Mouse (Mus musculus): ENCODE data around the gene Cltb. TPM values are rescaled to one million over a fixed set of nuclear protein-coding genes. Genes with fewer than 3 reads are reported as not detected.

Gene Cltb
- polyA plus RNA-seq, 1 experiment from 2014 or later: 200 TPM

DNA sequence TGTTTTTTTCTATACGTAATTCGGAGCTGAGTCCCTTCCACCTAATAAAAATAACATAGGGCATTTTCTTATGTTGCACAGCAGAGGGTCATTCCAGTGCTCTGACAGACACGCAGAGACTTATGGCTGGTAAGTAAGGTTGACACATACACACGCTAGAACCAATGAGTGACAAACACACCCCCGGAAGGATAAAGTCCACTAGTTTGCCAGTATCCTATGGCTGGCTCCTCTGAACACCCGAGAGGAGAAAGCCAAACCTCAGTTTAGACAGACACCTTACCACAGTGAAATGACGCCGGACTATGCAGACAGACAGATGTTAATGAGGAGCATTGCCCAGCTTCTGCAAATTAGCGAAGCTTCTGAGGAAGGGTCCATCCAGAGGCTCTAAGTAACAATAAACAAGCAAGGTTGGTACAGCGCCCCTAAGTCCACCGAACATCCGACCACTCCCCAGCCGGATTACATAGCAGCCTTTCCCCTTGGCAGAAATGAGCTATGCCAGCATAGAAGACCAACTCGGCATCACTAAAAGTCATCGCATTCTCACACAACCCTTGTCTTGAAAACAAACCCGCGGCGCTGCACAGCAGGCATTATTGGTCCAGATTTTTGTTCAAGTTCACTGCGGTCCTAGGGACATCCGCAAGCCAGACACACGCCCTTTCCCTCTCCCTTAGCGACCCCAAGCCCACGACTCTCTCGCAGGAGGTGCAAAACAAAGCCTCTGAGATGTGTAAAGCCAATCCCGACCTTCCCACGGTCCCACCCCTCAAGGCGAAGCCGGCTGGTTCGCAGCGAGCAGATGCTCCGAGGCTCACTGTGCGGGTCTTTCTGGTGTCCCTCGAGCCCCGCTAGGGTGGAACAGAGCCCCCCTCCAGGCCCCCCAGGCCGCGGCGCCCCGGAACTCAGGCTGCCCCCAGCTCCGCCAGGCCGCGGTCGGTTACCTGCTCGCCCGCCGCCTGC, 46.6 kb downstream of the Cltb start:
- Histone ChIP-seq H3K9me3 (ENCODE audit: control insufficient read depth, low read length) (no peaks in the 10 kb centered on the region), H3K9ac (replicated peaks; ENCODE audit: low read depth, low read length) (peak overlapping the region; percentile 92), H3K27ac (ENCODE audit: low read depth, low read length) (peak overlapping the region; percentile 85), H3K4me1 (ENCODE audit: control insufficient read depth, insufficient read depth, low read length) (peaks cover 5% of the 10 kb centered on the region; the same call in 1 of the 2 replicates), H3K4me3 (ENCODE audit: low read depth, low read length) (peak overlapping the region; percentile 97), H3K36me3 (ENCODE audit: control insufficient read depth, insufficient read depth, low read length) (peaks cover 22% of the 10 kb centered on the region), H3K4me2 (ENCODE audit: low read depth, low read length) (peak overlapping the region; percentile 75), H3K27me3 (ENCODE audit: control insufficient read depth, insufficient read depth, low read length) (no peaks in the 10 kb centered on the region; the same call in 1 of the 2 replicates)
- ATAC-seq (ENCODE audit: low read depth): peak; percentile 71
- 13% methylated on average over 42 of the region's 45 CpGs for WGBS

- Histone ChIP-seq H3K4me1 (ENCODE audit: control insufficient read depth, insufficient read depth, low read length) (peaks cover 5% of the 10 kb centered on the region; the same call in 1 of the 2 replicates), H3K27ac (ENCODE audit: low read depth, low read length) (no peak overlapping the region), H3K9ac (replicated peaks; ENCODE audit: low read depth, low read length) (no peak overlapping the region), H3K36me3 (ENCODE audit: control insufficient read depth, insufficient read depth, low read length) (peaks cover 33% of the 10 kb centered on the region), H3K4me3 (ENCODE audit: low read depth, low read length) (no peak overlapping the region), H3K9me3 (ENCODE audit: control insufficient read depth, low read length) (no peaks in the 10 kb centered on the region), H3K4me2 (ENCODE audit: low read depth, low read length) (no peak overlapping the region), H3K27me3 (ENCODE audit: control insufficient read depth, insufficient read depth, low read length) (no peaks in the 10 kb centered on the region; the same call in 1 of the 2 replicates)
- 84% methylated on average over 7 of the region's 7 CpGs for WGBS
- no peak for ATAC-seq (ENCODE audit: low read depth)
Observed at GRCm38 (mm10) chr13:54562562-54562961, 48.6 kb downstream of the Cltb start.

- 96% methylated on average over 7 of the region's 7 CpGs for WGBS
- H3K27me3 ChIP-seq (ENCODE audit: control insufficient read depth, insufficient read depth, low read length): no peaks in the 10 kb centered on the region; the same call in 1 of the 2 replicates
- peaks cover 50% of the 10 kb centered on the region for H3K36me3 ChIP-seq (ENCODE audit: control insufficient read depth, insufficient read depth, low read length)
- no peak overlapping the region for H3K9ac ChIP-seq (replicated peaks; ENCODE audit: low read depth, low read length)
- peaks cover 5% of the 10 kb centered on the region; the same call in 1 of the 2 replicates for H3K4me1 ChIP-seq (ENCODE audit: control insufficient read depth, insufficient read depth, low read length)
- no peak overlapping the region for H3K27ac ChIP-seq (ENCODE audit: low read depth, low read length)
- H3K4me2 ChIP-seq (ENCODE audit: low read depth, low read length): no peak overlapping the region
- ATAC-seq (ENCODE audit: low read depth): no peak
- no peaks in the 10 kb centered on the region for H3K9me3 ChIP-seq (ENCODE audit: control insufficient read depth, low read length)
- no peak overlapping the region for H3K4me3 ChIP-seq (ENCODE audit: low read depth, low read length)
Observed at GRCm38 (mm10) chr13:54560608-54561007, 50.5 kb downstream of the Cltb start.

DNA sequence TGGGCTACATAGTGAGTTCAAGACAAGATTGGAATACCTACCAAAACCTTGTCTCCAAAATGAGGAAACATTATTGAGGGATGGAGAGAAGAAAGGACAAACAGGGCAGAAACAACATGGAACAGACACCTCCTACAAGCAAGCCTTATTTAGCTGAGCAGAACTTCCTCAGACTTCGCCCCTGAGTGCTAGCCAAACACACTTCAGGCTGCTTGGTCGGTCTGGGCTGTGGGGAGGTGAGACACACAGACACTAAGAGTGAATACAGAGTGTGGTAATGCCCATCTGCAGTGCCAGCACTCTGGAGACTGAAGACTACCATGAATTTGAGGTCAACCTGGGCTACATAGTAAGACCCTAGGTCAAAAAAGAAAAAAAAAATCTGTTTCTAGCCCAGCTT, 51.5 kb downstream of the Cltb start:
- no peak overlapping the region for H3K27ac ChIP-seq (ENCODE audit: low read depth, low read length)
- no peak overlapping the region for H3K4me2 ChIP-seq (ENCODE audit: low read depth, low read length)
- H3K9me3 ChIP-seq (ENCODE audit: control insufficient read depth, low read length): no peaks in the 10 kb centered on the region
- 98% methylated on average over 2 of the region's 2 CpGs for WGBS
- no peaks in the 10 kb centered on the region for H3K27me3 ChIP-seq (ENCODE audit: control insufficient read depth, insufficient read depth, low read length)
- H3K4me1 ChIP-seq (ENCODE audit: control insufficient read depth, insufficient read depth, low read length): peaks cover 5% of the 10 kb centered on the region; the same call in 1 of the 2 replicates
- no peak overlapping the region for H3K9ac ChIP-seq (replicated peaks; ENCODE audit: low read depth, low read length)
- no peak for ATAC-seq (ENCODE audit: low read depth)
- no peak overlapping the region for H3K4me3 ChIP-seq (ENCODE audit: low read depth, low read length)
- peaks cover 51% of the 10 kb centered on the region for H3K36me3 ChIP-seq (ENCODE audit: control insufficient read depth, insufficient read depth, low read length)

DNA sequence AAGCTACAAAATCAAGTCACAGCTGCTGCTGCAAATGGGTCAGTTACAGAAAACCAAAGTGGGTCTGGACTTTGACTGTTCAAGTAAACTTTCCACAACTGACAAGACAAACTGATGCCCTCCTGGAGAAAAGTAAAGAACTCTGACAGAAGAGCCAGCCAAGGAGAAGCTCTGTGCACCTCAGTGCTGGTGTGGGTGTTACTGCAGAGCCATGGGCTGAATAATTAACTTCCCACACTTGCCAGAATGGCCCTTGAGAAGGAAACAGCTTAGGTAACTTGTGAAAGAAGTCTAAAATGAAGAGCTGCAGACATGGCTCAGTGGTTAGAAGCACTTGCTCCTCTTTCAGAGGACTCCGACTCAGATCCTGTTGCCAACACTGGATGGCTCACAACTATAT, 53.5 kb downstream of the Cltb start:
- Histone ChIP-seq H3K9me3 (ENCODE audit: control insufficient read depth, low read length) (no peaks in the 10 kb centered on the region), H3K4me2 (ENCODE audit: low read depth, low read length) (no peak overlapping the region), H3K9ac (replicated peaks; ENCODE audit: low read depth, low read length) (no peak overlapping the region), H3K4me1 (ENCODE audit: control insufficient read depth, insufficient read depth, low read length) (no peaks in the 10 kb centered on the region), H3K27me3 (ENCODE audit: control insufficient read depth, insufficient read depth, low read length) (no peaks in the 10 kb centered on the region), H3K36me3 (ENCODE audit: control insufficient read depth, insufficient read depth, low read length) (peaks cover 65% of the 10 kb centered on the region), H3K27ac (ENCODE audit: low read depth, low read length) (no peak overlapping the region), H3K4me3 (ENCODE audit: low read depth, low read length) (no peak overlapping the region)
- no peak for ATAC-seq (ENCODE audit: low read depth)
- 95% methylated on average over 1 of the region's 1 CpGs for WGBS

DNA sequence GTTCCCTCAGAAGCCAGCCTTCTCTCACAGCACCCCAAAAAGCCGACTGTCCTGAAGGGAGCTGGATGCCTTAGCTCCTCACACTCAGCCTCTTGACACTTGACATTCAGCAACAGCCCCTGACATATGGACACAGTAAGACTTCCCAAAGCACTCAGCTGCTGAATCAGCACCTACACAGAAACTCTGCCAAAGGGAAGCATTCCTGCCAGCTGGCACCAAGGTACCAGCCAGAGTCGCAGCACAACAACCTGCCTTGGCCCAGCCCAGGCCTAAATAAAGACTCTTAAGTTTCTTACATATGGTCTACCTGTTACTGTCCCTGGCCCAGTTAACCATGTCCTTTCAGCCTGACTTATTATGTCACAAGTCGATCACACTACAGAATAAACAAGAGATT, 54.3 kb downstream of the Cltb start:
- WGBS: 95% methylated on average over 3 of the region's 3 CpGs
- no peak overlapping the region for H3K9ac ChIP-seq (replicated peaks; ENCODE audit: low read depth, low read length)
- no peak for ATAC-seq (ENCODE audit: low read depth)

GRCm38 (mm10) chr13:54556176-54556575, 55.0 kb downstream of the Cltb start:
- H3K27me3 ChIP-seq (ENCODE audit: control insufficient read depth, insufficient read depth, low read length): no peaks in the 10 kb centered on the region
- no peak overlapping the region for H3K9ac ChIP-seq (replicated peaks; ENCODE audit: low read depth, low read length)
- no peak for ATAC-seq (ENCODE audit: low read depth)
- H3K27ac ChIP-seq (ENCODE audit: low read depth, low read length): no peak overlapping the region
- H3K4me1 ChIP-seq (ENCODE audit: control insufficient read depth, insufficient read depth, low read length): no peaks in the 10 kb centered on the region
- WGBS: 95% methylated on average over 9 of the region's 9 CpGs
- no peak overlapping the region for H3K4me2 ChIP-seq (ENCODE audit: low read depth, low read length)
- peaks cover 66% of the 10 kb centered on the region for H3K36me3 ChIP-seq (ENCODE audit: control insufficient read depth, insufficient read depth, low read length)
- H3K9me3 ChIP-seq (ENCODE audit: control insufficient read depth, low read length): no peaks in the 10 kb centered on the region
- H3K4me3 ChIP-seq (ENCODE audit: low read depth, low read length): no peak overlapping the region

More for the DNA sequence above, 54.3 kb downstream of the Cltb start:
- Histone ChIP-seq H3K4me2 (ENCODE audit: low read depth, low read length) (no peak overlapping the region), H3K27ac (ENCODE audit: low read depth, low read length) (no peak overlapping the region), H3K4me1 (ENCODE audit: control insufficient read depth, insufficient read depth, low read length) (no peaks in the 10 kb centered on the region), H3K4me3 (ENCODE audit: low read depth, low read length) (no peak overlapping the region), H3K9me3 (ENCODE audit: control insufficient read depth, low read length) (no peaks in the 10 kb centered on the region), H3K36me3 (ENCODE audit: control insufficient read depth, insufficient read depth, low read length) (peaks cover 65% of the 10 kb centered on the region), H3K27me3 (ENCODE audit: control insufficient read depth, insufficient read depth, low read length) (no peaks in the 10 kb centered on the region)

- Histone ChIP-seq H3K27ac (ENCODE audit: low read depth, low read length) (no peak overlapping the region), H3K4me3 (ENCODE audit: low read depth, low read length) (no peak overlapping the region), H3K4me2 (ENCODE audit: low read depth, low read length) (no peak overlapping the region), H3K36me3 (ENCODE audit: control insufficient read depth, insufficient read depth, low read length) (peaks cover 44% of the 10 kb centered on the region), H3K27me3 (ENCODE audit: control insufficient read depth, insufficient read depth, low read length) (no peaks in the 10 kb centered on the region), H3K9ac (replicated peaks; ENCODE audit: low read depth, low read length) (no peak overlapping the region), H3K9me3 (ENCODE audit: control insufficient read depth, low read length) (no peaks in the 10 kb centered on the region), H3K4me1 (ENCODE audit: control insufficient read depth, insufficient read depth, low read length) (no peaks in the 10 kb centered on the region)
- 90% methylated on average over 7 of the region's 7 CpGs for WGBS
- ATAC-seq (ENCODE audit: low read depth): no peak
Observed at GRCm38 (mm10) chr13:54548036-54548435, 63.1 kb downstream of the Cltb start.
